Mouse (Mus musculus) intestine, embryonic 14.5 days (tissue): ENCODE measurements at regions not wholly inside any gene's neighbourhood (a gene's known extent, or its start where the extent isn't known, plus 50 kb on each side); places are given as distances from the start of the nearest gene placed in this dataset. TPM values are rescaled to one million over a fixed set of nuclear protein-coding genes. Genes with fewer than 3 reads are reported as not detected.

Experiments used
- ATAC-seq: fragments of 200-750 bp; cut with Nextera tagmentation; replicated peaks from 2 replicates; pipeline ENCODE4 v1.8.0; 2017; ENCODE audit warnings: low read depth, moderate number of reproducible peaks, moderate TSS enrichment, moderate library complexity; ENCODE audit not compliant: low FRiP score, low TSS enrichment
- DNase-seq: peaks from one replicate; pipeline ENCODE4 v3.0.0-alpha.2; 2018; ENCODE audit warnings: low spot score
- H3K27ac ChIP-seq: fragments of 300-500 bp; sonication (generic); 2 replicates; pipeline ENCODE4 v1.5.1; 2014; ENCODE audit warnings: low read depth, mild to moderate bottlenecking, control low read depth
- H3K27me3 ChIP-seq: fragments of 300-500 bp; sonication (generic); replicated peaks from 2 replicates; pipeline ENCODE4 v1.6.1; 2014; ENCODE audit warnings: low read length, control low read depth; ENCODE audit not compliant: control insufficient read depth, insufficient read depth
- H3K36me3 ChIP-seq: fragments of 300-500 bp; sonication (generic); 2 replicates; pipeline ENCODE4 v1.6.1; 2014; ENCODE audit warnings: low read length, control low read depth; ENCODE audit not compliant: control insufficient read depth, insufficient read depth
- H3K4me1 ChIP-seq: fragments of 300-500 bp; sonication (generic); replicated peaks from 2 replicates; pipeline ENCODE4 v1.6.1; 2014; ENCODE audit warnings: low read length, control low read depth, mixed read lengths; ENCODE audit not compliant: control insufficient read depth, insufficient read depth
- H3K4me2 ChIP-seq: fragments of 300-500 bp; sonication (generic); 2 replicates; pipeline ENCODE4 v1.6.1; 2014; ENCODE audit warnings: low read length
- H3K4me3 ChIP-seq: fragments of 300-500 bp; sonication (generic); 2 replicates; pipeline ENCODE4 v1.5.1; 2014; ENCODE audit warnings: low read depth, low read length, control low read depth, mixed read lengths
- H3K9ac ChIP-seq: fragments of 300-500 bp; sonication (generic); 2 replicates; pipeline ENCODE4 v1.6.1; 2014; ENCODE audit warnings: mild to moderate bottlenecking, low read length
- H3K9me3 ChIP-seq: fragments of 300-500 bp; sonication (generic); 2 replicates; pipeline ENCODE4 v1.6.1; 2016; ENCODE audit warnings: low read length, control low read depth; ENCODE audit not compliant: control insufficient read depth
- WGBS: fragments of 180-500 bp; shearing (Covaris S2); extraction: QIAGEN DNeasy Blood & Tissue Kit; methylation state at CpG from one replicate; pipeline ENCODE4 v1.1.7; 2014; 5-methylcytosine and 5-hydroxymethylcytosine counted together
- microRNA-seq: library from miRNA; unstranded; fragments of <30 nt; microRNA quantifications from one replicate; pipeline ENCODE4, GENCODE M21; 2016

DNA sequence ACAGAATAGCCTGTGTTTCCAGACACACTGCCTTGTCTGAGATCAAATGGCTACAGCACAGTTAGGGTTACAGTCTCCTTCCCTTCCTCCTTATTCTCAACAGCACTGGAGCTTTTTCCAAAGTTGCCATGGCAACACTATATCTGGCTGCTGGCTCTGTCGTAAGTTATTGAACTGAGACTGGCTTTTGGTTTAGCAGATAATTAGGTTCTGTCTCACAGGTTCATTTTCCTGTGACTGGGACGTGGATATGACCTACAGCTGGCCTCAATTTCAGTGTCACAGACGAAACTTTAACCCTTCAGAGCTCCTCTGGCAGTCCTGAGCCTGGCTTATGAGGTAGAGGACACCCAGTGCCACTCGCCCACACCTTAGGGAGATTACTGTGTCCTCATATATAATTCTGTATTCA lies 60.2 kb upstream of the Gm11146 start:
- H3K9me3 ChIP-seq: no peaks in the 10 kb centered on the region
- H3K27ac ChIP-seq: no peak overlapping the region
- DNase-seq (no peak), ATAC-seq (no peak; the same call in 1 of the 2 replicates)
- H3K4me3 ChIP-seq: no peak overlapping the region
- H3K27me3 ChIP-seq: no peaks in the 10 kb centered on the region
- H3K9ac ChIP-seq: no peak overlapping the region
- peaks cover 6% of the 10 kb centered on the region for H3K4me1 ChIP-seq
- H3K36me3 ChIP-seq: no peaks in the 10 kb centered on the region
- 25% methylated on average over 4 of the region's 4 CpGs for WGBS
- no peak overlapping the region for H3K4me2 ChIP-seq

- Histone ChIP-seq H3K4me3 (no peak overlapping the region), H3K9ac (no peak overlapping the region), H3K4me1 (no peaks in the 10 kb centered on the region; the same call in 1 of the 2 replicates), H3K4me2 (no peak overlapping the region), H3K27ac (no peak overlapping the region), H3K9me3 (no peaks in the 10 kb centered on the region), H3K36me3 (no peaks in the 10 kb centered on the region), H3K27me3 (no peaks in the 10 kb centered on the region)
- no peak for ATAC-seq
- no peak for DNase-seq
- WGBS: 38% methylated on average over 3 of the region's 3 CpGs
Observed at GRCm38 (mm10) chr16:77653306-77653705, 51.4 kb upstream of the Gm11146 start.

Small RNA genes in the stretch of these regions (microRNA-seq; reads per million reads assigned to microRNA genes)
- gene Gm25025: not detected
